Mouse (Mus musculus) lung, embryonic 16.5 days (tissue): Measurements from ENCODE around the gene Adora2a. TPM values are rescaled to one million over a fixed set of nuclear protein-coding genes. Genes with fewer than 3 reads are reported as not detected.
"Not testable (repeated sequence)": the region's sequence is repeated elsewhere in the genome, so short reads cannot be mapped to it uniquely, and the experiment has no call there.

Experiments
- ATAC-seq: fragments of 200-750 bp; cut with Nextera tagmentation; 2 replicates; pipeline ENCODE4 v1.8.0; 2017; ENCODE audit warnings: low read depth, mild to moderate bottlenecking, moderate library complexity
- H3K27ac ChIP-seq: fragments of 300-500 bp; sonication (generic); 2 replicates; pipeline ENCODE4 v1.5.1; 2014; ENCODE audit warnings: mild to moderate bottlenecking, control low read depth, low read length
- H3K27me3 ChIP-seq: fragments of 300-500 bp; sonication (generic); 2 replicates; pipeline ENCODE4 v1.6.1; 2014; ENCODE audit warnings: low read depth, low read length, mixed read lengths; ENCODE audit not compliant: control insufficient read depth, insufficient read depth
- H3K36me3 ChIP-seq: fragments of 300-500 bp; sonication (generic); 2 replicates; pipeline ENCODE4 v1.6.1; 2014; ENCODE audit warnings: low read length; ENCODE audit not compliant: control insufficient read depth, insufficient read depth
- H3K4me1 ChIP-seq: fragments of 300-500 bp; sonication (generic); replicated peaks from 2 replicates; pipeline ENCODE4 v1.6.1; 2014; ENCODE audit warnings: low read length, mixed read lengths; ENCODE audit not compliant: control insufficient read depth, insufficient read depth
- H3K4me2 ChIP-seq: fragments of 300-500 bp; sonication (generic); 2 replicates; pipeline ENCODE4 v1.6.1; 2014; ENCODE audit warnings: low read depth, low read length, control low read depth
- H3K4me3 ChIP-seq: fragments of 300-500 bp; sonication (generic); 2 replicates; pipeline ENCODE4 v1.5.1; 2014; ENCODE audit warnings: mild to moderate bottlenecking, low read length, control low read depth
- H3K9ac ChIP-seq: fragments of 300-500 bp; sonication (generic); 2 replicates; pipeline ENCODE4 v1.6.1; 2014; ENCODE audit warnings: low read length, control low read depth
- H3K9me3 ChIP-seq: fragments of 300-500 bp; sonication (generic); 2 replicates; pipeline ENCODE4 v1.6.1; 2016; ENCODE audit warnings: low read length; ENCODE audit not compliant: control insufficient read depth
- WGBS: fragments of 180-500 bp; shearing (Covaris S2); extraction: QIAGEN DNeasy Blood & Tissue Kit; methylation state at CpG from one replicate; pipeline ENCODE4 v1.1.7; 2014; 5-methylcytosine and 5-hydroxymethylcytosine counted together
- polyA plus RNA-seq: library from polyadenylated mRNA; unstranded; fragments of >200 nt; fragmentation: Nextera tagmentation; extraction: Ambion mirVana; gene quantifications from 2 replicates; pipeline ENCODE4 v1.2.1, GENCODE M21; 2015

Gene Adora2a
- polyA plus RNA-seq, 1 experiment from 2014 or later: 8.9 TPM

- 88% methylated on average over 8 of the region's 8 CpGs for WGBS
- H3K9ac ChIP-seq, H3K9me3 ChIP-seq, H3K4me1 ChIP-seq, H3K4me2 ChIP-seq, ATAC-seq, H3K27ac ChIP-seq, H3K4me3 ChIP-seq, H3K27me3 ChIP-seq: not testable (repeated sequence)
- peaks cover 12% of the 10 kb centered on the region for H3K36me3 ChIP-seq
Measured at GRCm38 (mm10) chr10:75292206-75292605, 24.5 kb upstream of the Adora2a start.

GRCm38 (mm10) chr10:75293288-75293687, 23.4 kb upstream of the Adora2a start:
- ATAC-seq: no peak
- H3K9me3 ChIP-seq: no peaks in the 10 kb centered on the region

GRCm38 (mm10) chr10:75294362-75294761, 22.3 kb upstream of the Adora2a start:
- H3K4me1 ChIP-seq: no peaks in the 10 kb centered on the region; the same call in 1 of the 2 replicates
- H3K4me3 ChIP-seq: no peak overlapping the region
- H3K9me3 ChIP-seq: no peaks in the 10 kb centered on the region
- WGBS: 54% methylated on average over 4 of the region's 4 CpGs
- H3K27ac ChIP-seq: no peak overlapping the region
- H3K36me3 ChIP-seq: peaks cover 12% of the 10 kb centered on the region
- no peaks in the 10 kb centered on the region for H3K27me3 ChIP-seq
- H3K4me2 ChIP-seq: no peak overlapping the region
- no peak overlapping the region for H3K9ac ChIP-seq
- no peak for ATAC-seq

More at GRCm38 (mm10) chr10:75293288-75293687, 23.4 kb upstream of the Adora2a start:
- Histone ChIP-seq H3K27me3 (no peaks in the 10 kb centered on the region), H3K4me3 (no peak overlapping the region), H3K4me1 (no peaks in the 10 kb centered on the region), H3K4me2 (no peak overlapping the region), H3K27ac (no peak overlapping the region), H3K9ac (no peak overlapping the region), H3K36me3 (peaks cover 14% of the 10 kb centered on the region)
- WGBS: 38% methylated on average over 3 of the region's 3 CpGs

GRCm38 (mm10) chr10:75294926-75295325, 21.8 kb upstream of the Adora2a start:
- 74% methylated on average over 4 of the region's 4 CpGs for WGBS
- Histone ChIP-seq H3K36me3 (peaks cover 12% of the 10 kb centered on the region), H3K4me1 (no peaks in the 10 kb centered on the region; the same call in 1 of the 2 replicates), H3K4me3 (no peak overlapping the region), H3K27ac (no peak overlapping the region), H3K9ac (no peak overlapping the region), H3K4me2 (no peak overlapping the region), H3K9me3 (no peaks in the 10 kb centered on the region), H3K27me3 (no peaks in the 10 kb centered on the region)
- no peak for ATAC-seq

GRCm38 (mm10) chr10:75298608-75299007, 18.1 kb upstream of the Adora2a start:
- no peaks in the 10 kb centered on the region; the same call in 1 of the 2 replicates for H3K4me1 ChIP-seq
- no peak overlapping the region for H3K9ac ChIP-seq
- peaks cover 14% of the 10 kb centered on the region for H3K36me3 ChIP-seq
- H3K27me3 ChIP-seq: no peaks in the 10 kb centered on the region
- no peak overlapping the region for H3K4me3 ChIP-seq
- no peak overlapping the region for H3K4me2 ChIP-seq
- 92% methylated on average over 5 of the region's 5 CpGs for WGBS
- ATAC-seq: no peak
- H3K27ac ChIP-seq: no peak overlapping the region
- H3K9me3 ChIP-seq: no peaks in the 10 kb centered on the region

GRCm38 (mm10) chr10:75299785-75300418, 16.8 kb upstream of the Adora2a start:
- Histone ChIP-seq H3K9ac (no peak overlapping the region), H3K4me3 (no peak overlapping the region), H3K36me3 (peaks cover 14% of the 10 kb centered on the region), H3K4me2 (no peak overlapping the region), H3K9me3 (no peaks in the 10 kb centered on the region), H3K27ac (no peak overlapping the region), H3K27me3 (no peaks in the 10 kb centered on the region), H3K4me1 (no peaks in the 10 kb centered on the region; the same call in 1 of the 2 replicates)
- 46% methylated on average over 5 of the region's 5 CpGs for WGBS
- no peak for ATAC-seq

GRCm38 (mm10) chr10:75301195-75301806, 15.4 kb upstream of the Adora2a start:
- Histone ChIP-seq H3K27ac (no peak overlapping the region), H3K4me1 (no peaks in the 10 kb centered on the region; the same call in 1 of the 2 replicates), H3K27me3 (no peaks in the 10 kb centered on the region), H3K9me3 (no peaks in the 10 kb centered on the region), H3K4me3 (no peak overlapping the region), H3K36me3 (peaks cover 11% of the 10 kb centered on the region), H3K4me2 (no peak overlapping the region), H3K9ac (no peak overlapping the region)
- 88% methylated on average over 12 of the region's 12 CpGs for WGBS
- no peak for ATAC-seq

GRCm38 (mm10) chr10:75301937-75302336, 14.7 kb upstream of the Adora2a start:
- ATAC-seq: no peak
- Histone ChIP-seq H3K36me3 (peaks cover 11% of the 10 kb centered on the region), H3K4me2 (no peak overlapping the region), H3K27me3 (no peaks in the 10 kb centered on the region), H3K4me3 (no peak overlapping the region), H3K27ac (no peak overlapping the region), H3K9ac (no peak overlapping the region), H3K9me3 (no peaks in the 10 kb centered on the region), H3K4me1 (no peaks in the 10 kb centered on the region; the same call in 1 of the 2 replicates)
- 89% methylated on average over 4 of the region's 4 CpGs for WGBS

GRCm38 (mm10) chr10:75302536-75302935, 14.1 kb upstream of the Adora2a start:
- H3K27ac ChIP-seq: no peak overlapping the region
- no peak overlapping the region for H3K4me2 ChIP-seq
- H3K4me1 ChIP-seq: no peaks in the 10 kb centered on the region; the same call in 1 of the 2 replicates
- H3K4me3 ChIP-seq: no peak overlapping the region
- no peaks in the 10 kb centered on the region for H3K9me3 ChIP-seq
- H3K27me3 ChIP-seq: no peaks in the 10 kb centered on the region
- WGBS: 88% methylated on average over 4 of the region's 4 CpGs
- ATAC-seq: no peak
- H3K9ac ChIP-seq: no peak overlapping the region
- H3K36me3 ChIP-seq: peaks cover 14% of the 10 kb centered on the region
